Mouse (Mus musculus) MEL (cell line): ENCODE measurements around the gene Snx32. TPM values are rescaled to one million over a fixed set of nuclear protein-coding genes. Genes with fewer than 3 reads are reported as not detected.
A peak's percentile ranks its signal among the peaks of the same experiment; 100 is the strongest.

Source experiments
- DNase-seq: peaks from one replicate; pipeline ENCODE4 v3.0.0; 2011; ENCODE audit warnings: low read depth, low spot score
- H3K27ac ChIP-seq: 2 replicates; pipeline ENCODE4 v1.5.1; 2012; ENCODE audit warnings: low read depth, mild to moderate bottlenecking, control low read depth, low read length, moderate library complexity; ENCODE audit not compliant: control insufficient read depth
- H3K27me3 ChIP-seq, 2 experiments: fragments of 150-350 bp in 1 of 2; sonication (generic) in 1 of 2; 2 replicates each; pipeline ENCODE4 v1.6.1; 2012; ENCODE audit warnings: low read length in 2 of 2, mild to moderate bottlenecking in 2 of 2, improper control_type of control experiment in 1 of 2, moderate library complexity in 1 of 2; ENCODE audit not compliant: insufficient read depth in 2 of 2, control insufficient read depth in 1 of 2
- H3K36me3 ChIP-seq, 2 experiments: 2 replicates each; pipeline ENCODE4 v1.6.1; 2012 to 2014; ENCODE audit warnings: low read length in 2 of 2, improper control_type of control experiment in 1 of 2, inconsistent platforms in 1 of 2, mild to moderate bottlenecking in 1 of 2; ENCODE audit not compliant: insufficient read depth in 2 of 2, control insufficient read depth in 1 of 2
- H3K4me1 ChIP-seq, 2 experiments: fragments of 150-350 bp in 1 of 2; sonication (generic) in 1 of 2; 2 replicates each; pipeline ENCODE4 v1.6.1; 2012; ENCODE audit warnings: low read length in 2 of 2, improper control_type of control experiment in 1 of 2, mild to moderate bottlenecking in 1 of 2; ENCODE audit not compliant: insufficient read depth in 2 of 2, control insufficient read depth in 1 of 2
- H3K4me3 ChIP-seq, 2 experiments: fragments of 150-350 bp in 1 of 2; sonication (generic) in 1 of 2; 2 replicates each; pipeline ENCODE4 v1.5.1; 2012; ENCODE audit warnings: low read depth in 2 of 2, low read length in 2 of 2, mild to moderate bottlenecking in 2 of 2, moderate library complexity in 2 of 2, control low read depth in 1 of 2, improper control_type of control experiment in 1 of 2; ENCODE audit not compliant: control insufficient read depth in 1 of 2, insufficient read depth in 1 of 2
- H3K79me2 ChIP-seq: 2 replicates; pipeline ENCODE4 v1.6.1; 2012; ENCODE audit warnings: mild to moderate bottlenecking, low read length, moderate library complexity; ENCODE audit not compliant: control insufficient read depth, poor library complexity, insufficient read depth
- H3K9ac ChIP-seq: 2 replicates; pipeline ENCODE4 v1.6.1; 2012; ENCODE audit warnings: low read depth, mild to moderate bottlenecking, control low read depth, low read length, moderate library complexity; ENCODE audit not compliant: control insufficient read depth, poor library complexity, severe bottlenecking
- H3K9me3 ChIP-seq: fragments of 150-350 bp; sonication (generic); replicated peaks from 2 replicates; pipeline ENCODE4 v1.6.1; 2012; ENCODE audit warnings: mild to moderate bottlenecking, low read length, improper control_type of control experiment, moderate library complexity; ENCODE audit not compliant: insufficient read depth
- BHLHE40 ChIP-seq: IDR thresholded peaks from 2 replicates; pipeline ENCODE4 v1.6.1; 2012; ENCODE audit warnings: low read depth, mild to moderate bottlenecking, inconsistent platforms, low read length, improper control_type of control experiment, borderline replicate concordance
- CHD1 ChIP-seq: IDR thresholded peaks from 2 replicates; pipeline ENCODE4 v1.6.1; 2012; ENCODE audit warnings: low read depth, mild to moderate bottlenecking, inconsistent platforms, low read length, improper control_type of control experiment
- CHD2 ChIP-seq: IDR thresholded peaks from 2 replicates; pipeline ENCODE4 v1.6.1; 2011; ENCODE audit warnings: low read length, improper control_type of control experiment
- CTCF ChIP-seq, 3 experiments: IDR thresholded peaks in 2 of 3; conservative IDR thresholded peaks in 1 of 3; 2 replicates each; pipeline ENCODE4 v1.5.1; 2011 to 2012; ENCODE audit warnings: low read length in 3 of 3, low read depth in 2 of 3, mild to moderate bottlenecking in 2 of 3, improper control_type of control experiment in 1 of 3, inconsistent platforms in 1 of 3, mixed read lengths in 1 of 3, moderate library complexity in 1 of 3; ENCODE audit not compliant: control insufficient read depth in 1 of 3, insufficient read depth in 1 of 3, poor library complexity in 1 of 3, severe bottlenecking in 1 of 3
- E2F4 ChIP-seq: IDR thresholded peaks from 2 replicates; pipeline ENCODE4 v1.6.1; 2011; ENCODE audit warnings: low read depth, low read length, improper control_type of control experiment, borderline replicate concordance
- ELF1 ChIP-seq: IDR thresholded peaks from 2 replicates; pipeline ENCODE4 v1.6.1; 2014; ENCODE audit warnings: low read depth, mild to moderate bottlenecking, inconsistent platforms, low read length, improper control_type of control experiment, moderate library complexity
- EP300 ChIP-seq, 2 experiments: IDR thresholded peaks; 2 replicates each; pipeline ENCODE4 v1.6.1; 2011; ENCODE audit warnings: improper control_type of control experiment in 2 of 2, low read length in 2 of 2, low read depth in 1 of 2, mild to moderate bottlenecking in 1 of 2
- ETS1 ChIP-seq: IDR thresholded peaks from 2 replicates; pipeline ENCODE4 v1.6.1; 2012; ENCODE audit warnings: low read depth, mild to moderate bottlenecking, inconsistent platforms, low read length, improper control_type of control experiment, moderate library complexity
- GABPA ChIP-seq: IDR thresholded peaks from 2 replicates; pipeline ENCODE4 v1.6.1; 2012; ENCODE audit warnings: low read depth, mild to moderate bottlenecking, inconsistent platforms, low read length, improper control_type of control experiment, moderate library complexity
- GATA1 ChIP-seq: IDR thresholded peaks from 2 replicates; pipeline ENCODE4 v1.6.1; 2011; ENCODE audit warnings: low read depth, low read length, improper control_type of control experiment
- HCFC1 ChIP-seq: IDR thresholded peaks from 2 replicates; pipeline ENCODE4 v1.6.1; 2012; ENCODE audit warnings: low read depth, mild to moderate bottlenecking, inconsistent platforms, low read length, improper control_type of control experiment, moderate library complexity
- JUND ChIP-seq: IDR thresholded peaks from 2 replicates; pipeline ENCODE4 v1.6.1; 2011; ENCODE audit warnings: low read depth, mild to moderate bottlenecking, improper control_type of control experiment, low read length
- KAT2A ChIP-seq: conservative IDR thresholded peaks from 2 replicates; pipeline ENCODE4 v1.6.1; 2012; ENCODE audit warnings: low read depth, low read length, improper control_type of control experiment, inconsistent platforms
- MAFK ChIP-seq: IDR thresholded peaks from 2 replicates; pipeline ENCODE4 v1.6.1; 2011; ENCODE audit warnings: low read depth, mild to moderate bottlenecking, low read length, improper control_type of control experiment, borderline replicate concordance
- MAX ChIP-seq: IDR thresholded peaks from 2 replicates; pipeline ENCODE4 v1.6.1; 2011; ENCODE audit warnings: low read length, improper control_type of control experiment
- MAZ ChIP-seq: IDR thresholded peaks from 2 replicates; pipeline ENCODE4 v1.6.1; 2012; ENCODE audit warnings: low read depth, mild to moderate bottlenecking, inconsistent platforms, low read length, improper control_type of control experiment
- MEF2A ChIP-seq: IDR thresholded peaks from 2 replicates; pipeline ENCODE4 v1.6.1; 2014; ENCODE audit warnings: low read depth, mild to moderate bottlenecking, inconsistent platforms, low read length, improper control_type of control experiment; ENCODE audit not compliant: poor library complexity, insufficient replicate concordance, severe bottlenecking; ENCODE audit errors: extremely low read depth
- MYB ChIP-seq: IDR thresholded peaks from 2 replicates; pipeline ENCODE4 v1.6.1; 2011; ENCODE audit warnings: mild to moderate bottlenecking, low read depth, low read length, improper control_type of control experiment
- MYC ChIP-seq: IDR thresholded peaks from 2 replicates; pipeline ENCODE4 v1.6.1; 2011; ENCODE audit warnings: low read depth, mild to moderate bottlenecking, low read length, improper control_type of control experiment, moderate library complexity
- NELFE ChIP-seq: IDR thresholded peaks from 2 replicates; pipeline ENCODE4 v1.6.1; 2011; ENCODE audit warnings: low read depth, low read length, improper control_type of control experiment
- POLR2A ChIP-seq, 2 experiments: IDR thresholded peaks; 2 replicates each; pipeline ENCODE4 v1.6.1; 2011 to 2012; ENCODE audit warnings: low read length in 2 of 2, mild to moderate bottlenecking in 2 of 2, control low read depth in 1 of 2, improper control_type of control experiment in 1 of 2, low read depth in 1 of 2, moderate library complexity in 1 of 2; ENCODE audit not compliant: control insufficient read depth in 1 of 2, insufficient read depth in 1 of 2, poor library complexity in 1 of 2
- POLR2AphosphoS2 ChIP-seq: IDR thresholded peaks from 2 replicates; pipeline ENCODE4 v1.6.1; 2011; ENCODE audit warnings: low read length, improper control_type of control experiment
- POLR2AphosphoS5 ChIP-seq: IDR thresholded peaks from 2 replicates; pipeline ENCODE4 v1.6.1; 2012; ENCODE audit warnings: low read depth, borderline replicate concordance, mild to moderate bottlenecking, inconsistent platforms, low read length, moderate library complexity, mixed read lengths
- RAD21 ChIP-seq: IDR thresholded peaks from 2 replicates; pipeline ENCODE4 v1.6.1; 2011; ENCODE audit warnings: mild to moderate bottlenecking, low read depth, low read length, improper control_type of control experiment
- RCOR1 ChIP-seq: IDR thresholded peaks from 2 replicates; pipeline ENCODE4 v1.6.1; 2012; ENCODE audit warnings: low read depth, mild to moderate bottlenecking, inconsistent platforms, low read length, improper control_type of control experiment
- SIN3A ChIP-seq: IDR thresholded peaks from 2 replicates; pipeline ENCODE4 v1.6.1; 2012; ENCODE audit warnings: low read length, improper control_type of control experiment, inconsistent platforms
- SMC3 ChIP-seq: IDR thresholded peaks from 2 replicates; pipeline ENCODE4 v1.6.1; 2011; ENCODE audit warnings: low read depth, low read length, improper control_type of control experiment
- TAL1 ChIP-seq: IDR thresholded peaks from 2 replicates; pipeline ENCODE4 v1.6.1; 2012; ENCODE audit warnings: mild to moderate bottlenecking, inconsistent platforms, low read length, moderate library complexity, mixed read lengths
- TBP ChIP-seq: IDR thresholded peaks from 2 replicates; pipeline ENCODE4 v1.8.0; 2011; ENCODE audit warnings: low read depth, low read length, improper control_type of control experiment
- TCF12 ChIP-seq: IDR thresholded peaks from 2 replicates; pipeline ENCODE4 v1.6.1; 2014; ENCODE audit warnings: low read depth, mild to moderate bottlenecking, inconsistent platforms, low read length, improper control_type of control experiment, moderate library complexity
- UBTF ChIP-seq: IDR thresholded peaks from 2 replicates; pipeline ENCODE4 v1.6.1; 2012; ENCODE audit warnings: low read depth, mild to moderate bottlenecking, inconsistent platforms, low read length, improper control_type of control experiment, moderate library complexity, borderline replicate concordance; ENCODE audit not compliant: insufficient read depth
- USF2 ChIP-seq, 2 experiments: IDR thresholded peaks; 2 replicates each; pipeline ENCODE4 v1.6.1; 2011 to 2012; ENCODE audit warnings: improper control_type of control experiment in 2 of 2, low read length in 2 of 2, borderline replicate concordance in 1 of 2, inconsistent platforms in 1 of 2, low read depth in 1 of 2, mild to moderate bottlenecking in 1 of 2; ENCODE audit not compliant: insufficient read depth in 1 of 2
- ZC3H11A ChIP-seq: IDR thresholded peaks from 2 replicates; pipeline ENCODE4 v1.6.1; 2012; ENCODE audit warnings: low read depth, mild to moderate bottlenecking, inconsistent platforms, low read length, improper control_type of control experiment
- ZKSCAN1 ChIP-seq: IDR thresholded peaks from 2 replicates; pipeline ENCODE4 v1.6.1; 2012; ENCODE audit warnings: low read depth, mild to moderate bottlenecking, inconsistent platforms, low read length, improper control_type of control experiment, moderate library complexity
- ZMIZ1 ChIP-seq: IDR thresholded peaks from 2 replicates; pipeline ENCODE4 v1.6.1; 2012; ENCODE audit warnings: low read depth, mild to moderate bottlenecking, inconsistent platforms, low read length, improper control_type of control experiment, moderate library complexity
- ZNF384 ChIP-seq: IDR thresholded peaks from 2 replicates; pipeline ENCODE4 v1.6.1; 2012; ENCODE audit warnings: low read depth, mild to moderate bottlenecking, inconsistent platforms, low read length, improper control_type of control experiment
- polyA plus RNA-seq, 2 experiments: library from polyadenylated mRNA; stranded (reverse) in 1 of 2; unstranded in 1 of 2; fragments of >175 nt in 1 of 2; fragments of >200 nt in 1 of 2; gene quantifications; 2 replicates each; pipeline versions ENCODE4 v1.2.1 to v1.2.4; 2012; ENCODE audit warnings: low replicate concordance in 2 of 2, low read depth in 1 of 2; ENCODE audit not compliant: insufficient read length in 2 of 2, insufficient read depth in 1 of 2, missing spikeins in 1 of 2
- total RNA-seq: library from RNA; depleted of rRNA; stranded (reverse); fragments of 300-350 nt; gene quantifications from 2 replicates; pipeline ENCODE4 v1.2.3, GENCODE M21; 2012

Snx32 gene
- total and polyA plus RNA-seq, 3 experiments: 1.3 to 2.6 TPM; not detected in 1

DNA sequence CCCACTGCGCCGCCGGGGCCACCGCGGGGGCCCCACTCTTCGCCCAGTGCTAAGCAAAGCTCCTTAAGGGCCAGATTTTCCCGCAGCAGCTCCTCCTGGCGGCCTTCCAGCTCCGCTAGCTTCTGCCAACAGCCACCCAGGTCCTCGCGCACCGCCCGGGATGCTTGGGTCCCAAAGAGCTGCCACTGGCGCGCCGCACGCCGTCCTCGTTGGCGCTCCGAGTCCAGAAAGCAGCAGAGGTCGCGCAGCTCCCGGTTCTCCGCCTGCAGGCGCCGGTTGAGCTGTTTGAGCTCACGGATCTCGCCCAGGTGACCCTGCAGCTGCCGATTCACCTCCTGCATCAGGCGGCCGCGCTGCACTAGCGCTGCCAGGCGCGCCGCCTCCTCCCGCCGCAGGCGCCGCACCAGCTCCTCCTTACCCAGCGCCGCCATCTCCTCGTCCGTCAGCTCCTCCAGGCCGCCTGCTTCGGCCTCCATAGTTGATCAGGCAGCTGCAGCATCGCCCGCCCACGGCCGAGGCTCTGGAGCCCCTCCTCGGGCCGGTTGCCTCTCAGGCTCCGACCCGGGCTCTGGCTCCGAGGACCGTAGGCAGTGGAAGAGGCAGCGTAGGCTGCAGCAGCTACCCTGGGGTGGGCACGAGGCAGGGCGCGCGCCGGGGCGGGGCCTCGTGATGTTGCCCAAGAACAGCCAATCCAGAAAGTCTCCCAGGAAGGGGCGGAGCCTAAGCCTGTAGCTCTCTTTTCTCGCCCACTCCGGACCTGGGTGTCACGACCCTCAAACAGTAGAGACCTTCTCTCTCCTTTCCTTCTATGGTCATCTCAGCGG is 53.2 kb downstream of the Snx32 start:
- Histone ChIP-seq H3K79me2 (peaks cover 18% of the 10 kb centered on the region), H3K9me3 (no peaks in the 10 kb centered on the region), H3K9ac (peak overlapping the region; percentile 89), H3K27me3 (no peaks in the 10 kb centered on the region), H3K4me1 (peaks cover 0 to 31% of the 10 kb centered on the region in 2 experiments), H3K4me3 (peak overlapping the region; percentile 77), H3K36me3 (peaks cover 0 to 5% of the 10 kb centered on the region in 2 experiments; a peak in 2 of 4 replicates), H3K27ac (peak overlapping the region; percentile 51)
- DNase-seq: peak; percentile 96
- TF ChIP-seq UBTF: no peak; the same call in 1 of the 2 replicates
- no peak for TF ChIP-seq GABPA
- TF ChIP-seq POLR2AphosphoS2: 0 out of 2 replicates have a peak, but pooled peaks have one; percentile 68
- TF ChIP-seq ZNF384: no peak
- peak; percentile 76 for TF ChIP-seq ZMIZ1
- no peak for TF ChIP-seq POLR2AphosphoS5
- TF ChIP-seq MAFK: no peak
- TF ChIP-seq TAL1: no peak
- no peak for TF ChIP-seq JUND
- no peak for TF ChIP-seq CHD1
- TF ChIP-seq ZKSCAN1: no peak
- peak; percentile 48; the same call in 1 of the 2 replicates for TF ChIP-seq MYC
- TF ChIP-seq KAT2A: no peak
- peak; percentile 6; the same call in 1 of the 2 replicates for TF ChIP-seq ELF1
- TF ChIP-seq SIN3A: peak; percentile 66
- peak; percentile 79 to 89 for TF ChIP-seq POLR2A (IDR thresholded peaks at IDR 0.05; ENCODE audit: control insufficient read depth in 1 of 2, insufficient read depth in 1 of 2, low read depth in 1 of 2, low read length in 2 of 2, poor library complexity in 1 of 2)
- TF ChIP-seq TCF12: peak; percentile 29; the same call in 1 of the 2 replicates
- TF ChIP-seq MEF2A: no peak
- TF ChIP-seq USF2 (IDR thresholded peaks at IDR 0.05; ENCODE audit: borderline replicate concordance in 1 of 2, insufficient read depth in 1 of 2, low read depth in 1 of 2, low read length in 2 of 2): no peak
- TF ChIP-seq EP300 (IDR thresholded peaks at IDR 0.05; ENCODE audit: low read depth in 1 of 2, low read length in 2 of 2): no peak
- no peak for TF ChIP-seq ETS1
- TF ChIP-seq RAD21: no peak
- peak; percentile 87 for TF ChIP-seq NELFE
- TF ChIP-seq ZC3H11A: no peak
- no peak for TF ChIP-seq CHD2
- 0 out of 2 replicates have a peak, but pooled peaks have one; percentile 35 for TF ChIP-seq TBP
- TF ChIP-seq MYB: no peak
- TF ChIP-seq GATA1: no peak
- no peak for TF ChIP-seq E2F4
- TF ChIP-seq MAX: peak; percentile 81
- no peak for TF ChIP-seq MAZ
- no peak for TF ChIP-seq BHLHE40
- no peak for TF ChIP-seq HCFC1
- TF ChIP-seq CTCF (IDR thresholded peaks at IDR 0.05 in 2 of 3, conservative IDR thresholded peaks at IDR 0.05 in 1 of 3; ENCODE audit: control insufficient read depth in 1 of 3, insufficient read depth in 1 of 3, low read depth in 2 of 3, low read length in 3 of 3, poor library complexity in 1 of 3, severe bottlenecking in 1 of 3): 0 out of 6 replicates have a peak, but pooled peaks of 1 of the 3 experiments have one; percentile 9
- TF ChIP-seq SMC3: no peak
- no peak for TF ChIP-seq RCOR1
